Mouse (Mus musculus) brain, embryonic 14.5 days (tissue): Measurements from ENCODE around the gene Kdm2a.

Experiments
- CTCF ChIP-seq: fragments of 200-500 bp; IDR thresholded peaks from 2 replicates; pipeline ENCODE4 v1.5.1; 2012; ENCODE audit warnings: inconsistent platforms, mild to moderate bottlenecking, moderate library complexity, borderline replicate concordance; ENCODE audit not compliant: insufficient read depth, insufficient read length; ENCODE audit errors: extremely low read depth
- POLR2A ChIP-seq: fragments of 200-500 bp; IDR thresholded peaks from 2 replicates; pipeline ENCODE4 v1.6.1; 2012; ENCODE audit warnings: mild to moderate bottlenecking, inconsistent platforms, borderline replicate concordance; ENCODE audit not compliant: poor library complexity, insufficient read depth, insufficient read length, severe bottlenecking; ENCODE audit errors: extremely low read depth

GRCm38 (mm10) chr19:4270187-4270586 is 127.9 kb downstream of the Kdm2a start:
- TF ChIP-seq POLR2A (no peak), CTCF (no peak)
